Mouse (Mus musculus): ENCODE measurements around the gene Dnaic2. TPM values are rescaled to one million over a fixed set of nuclear protein-coding genes. Genes with fewer than 3 reads are reported as not detected.
A peak's percentile ranks its signal among the peaks of the same experiment; 100 is the strongest.

Gene Dnaic2
- total RNA-seq, 2 experiments from 2014 or later, result 0.99 to 1.8 TPM

DNA sequence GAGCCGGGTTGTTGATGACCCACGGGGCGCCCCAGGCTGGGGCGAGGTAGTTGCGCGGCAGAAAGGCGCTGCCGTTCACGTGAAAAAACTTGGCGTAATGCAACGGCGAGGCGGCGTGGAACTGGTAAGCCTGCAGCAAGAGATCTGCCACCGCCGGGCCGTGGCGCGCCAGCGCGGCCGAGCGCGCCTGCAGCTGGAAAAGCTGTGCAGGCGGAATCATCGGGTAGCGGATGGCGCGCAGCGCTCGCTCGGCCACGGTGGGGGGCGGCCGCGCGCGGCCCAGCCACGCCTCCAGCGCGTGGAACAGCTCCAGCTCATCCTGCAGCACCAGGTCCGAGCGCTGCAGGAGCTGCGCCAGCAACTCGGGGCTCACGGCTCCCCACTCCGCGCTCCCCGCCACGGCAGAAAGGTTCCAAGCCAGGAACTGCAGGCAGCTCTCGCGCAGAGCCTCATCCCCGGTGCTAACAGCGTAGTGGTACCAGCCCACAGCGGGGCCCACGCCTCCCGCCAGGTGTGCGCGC is 64.7 kb downstream of the Dnaic2 start:
- DNase-seq (ENCODE audit: low spot score in 2 of 2), result peak; percentile 57 to 63
- intact Hi-C loops (cut with DNase I), result no loop called here

DNA sequence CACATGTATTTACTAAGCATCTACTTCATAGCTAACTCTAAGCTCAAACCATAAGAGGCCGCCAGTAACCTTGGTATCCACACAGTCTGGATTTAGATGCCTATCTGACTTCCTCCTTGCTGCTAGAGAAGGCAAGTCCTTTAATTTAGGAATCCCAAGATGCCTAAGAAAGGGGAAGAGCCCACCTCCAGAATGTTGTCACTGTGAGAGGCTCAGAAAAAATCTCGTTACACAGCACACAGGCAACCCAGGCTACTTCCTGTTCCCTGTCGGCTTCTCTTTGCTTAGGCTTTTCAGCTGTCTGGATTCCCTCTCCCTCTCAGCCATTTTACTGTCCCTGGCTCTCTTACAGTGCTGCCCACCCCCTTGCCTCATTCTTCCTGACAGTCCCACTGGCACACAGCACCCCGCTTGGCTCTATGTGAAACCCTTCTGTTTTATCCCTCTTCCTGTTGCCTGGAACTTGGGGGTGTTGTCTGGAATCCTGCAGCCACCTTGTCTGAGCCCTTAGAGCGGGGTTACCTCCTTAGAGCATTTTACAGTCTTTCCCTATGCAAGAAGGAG is 65.8 kb downstream of the Dnaic2 start:
- intact Hi-C loops (cut with DNase I), result no loop called here
- peak; percentile 35 to 65 for DNase-seq (ENCODE audit: low spot score in 2 of 2)

DNA sequence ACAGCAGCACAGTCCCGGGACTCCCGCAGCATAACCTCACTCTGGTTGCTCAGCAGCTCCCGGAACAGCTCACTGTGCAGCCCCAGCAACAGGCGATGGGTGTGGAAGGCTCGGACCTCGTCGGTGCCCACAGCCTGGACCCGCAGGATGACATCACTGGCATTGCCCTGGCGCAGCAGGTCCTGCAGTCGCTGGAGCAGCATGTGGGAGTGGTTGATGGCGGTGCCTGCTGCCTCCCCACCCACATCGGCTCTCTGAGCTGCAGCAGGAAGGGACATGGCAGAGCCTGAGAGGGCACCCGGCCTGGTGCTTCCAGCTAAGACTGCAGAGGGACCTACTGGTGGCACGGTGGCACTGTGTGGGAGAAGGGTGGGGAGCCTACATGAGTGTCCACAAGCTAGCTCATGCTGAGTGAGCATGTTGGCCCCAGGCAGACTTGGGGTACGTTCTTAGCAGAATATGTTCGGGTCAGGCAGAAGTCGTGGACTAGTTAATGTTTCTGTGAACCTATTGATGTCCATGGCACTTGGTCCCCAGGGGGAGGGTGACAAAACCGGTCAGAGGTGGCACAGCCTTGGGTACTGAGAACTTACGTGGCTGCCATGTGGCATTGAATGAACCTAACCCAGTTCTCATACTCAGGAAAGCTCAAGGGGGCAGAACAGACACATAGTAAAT is 66.8 kb downstream of the Dnaic2 start:
- intact Hi-C loops (cut with DNase I), result no loop called here
- DNase-seq (ENCODE audit: low spot score in 2 of 2), result no peak

DNA sequence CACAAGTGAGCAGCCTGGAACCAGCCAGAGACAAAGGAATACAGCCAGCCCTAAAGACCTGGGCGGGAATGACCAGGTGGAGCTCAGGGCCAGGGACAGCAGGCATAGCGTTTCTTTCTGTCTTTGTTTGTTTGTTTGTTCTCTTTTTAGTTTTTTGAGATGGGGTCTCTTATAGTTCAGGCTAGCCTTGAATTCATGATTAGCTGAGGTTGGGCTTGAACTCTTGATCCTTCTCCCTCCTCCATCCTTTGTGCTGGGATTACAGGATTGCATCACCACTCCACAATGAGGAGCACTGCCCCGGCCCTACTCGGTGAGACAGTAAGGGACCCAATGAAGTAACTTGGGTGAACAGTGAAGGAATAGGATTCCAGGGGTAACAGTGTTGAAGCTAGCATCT is 67.5 kb downstream of the Dnaic2 start:
- no peak for DNase-seq (ENCODE audit: low spot score in 2 of 2)
- intact Hi-C loops (cut with DNase I), result loop anchor here (5.0 kb wide), 1 partner anchor 118 kb away; no protein-coding TSS in a partner anchor

DNA sequence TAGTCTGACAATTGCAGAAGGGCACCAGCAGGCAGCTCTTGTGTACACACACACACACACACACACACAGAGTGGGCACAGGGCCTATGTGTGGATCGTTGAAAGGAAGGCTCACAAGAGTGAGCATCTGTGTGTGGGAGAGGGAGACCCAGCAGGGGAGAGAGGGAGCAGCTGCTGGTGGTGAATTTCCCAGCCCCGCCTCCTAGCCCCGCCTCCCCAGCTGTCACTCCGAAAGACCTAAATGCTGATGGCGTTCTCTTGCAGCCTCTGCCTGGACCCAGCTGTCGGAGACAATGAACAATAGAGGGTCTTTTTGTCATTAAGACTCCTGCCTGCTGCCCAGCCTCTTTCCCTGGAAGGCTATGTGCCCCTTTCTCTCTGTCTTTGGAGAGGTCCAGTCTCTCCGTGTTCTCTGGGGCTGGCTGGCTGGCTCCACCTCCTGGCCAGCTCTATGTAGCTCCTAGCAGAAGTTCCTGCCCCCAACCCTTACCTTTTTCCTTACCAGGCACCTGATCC is 68.1 kb downstream of the Dnaic2 start:
- peak; percentile 94 to 98 for DNase-seq (ENCODE audit: low spot score in 2 of 2)
- intact Hi-C loops (cut with DNase I), result loop anchor here (5.0 kb wide), 1 partner anchor 117 kb away; no protein-coding TSS in a partner anchor

DNA sequence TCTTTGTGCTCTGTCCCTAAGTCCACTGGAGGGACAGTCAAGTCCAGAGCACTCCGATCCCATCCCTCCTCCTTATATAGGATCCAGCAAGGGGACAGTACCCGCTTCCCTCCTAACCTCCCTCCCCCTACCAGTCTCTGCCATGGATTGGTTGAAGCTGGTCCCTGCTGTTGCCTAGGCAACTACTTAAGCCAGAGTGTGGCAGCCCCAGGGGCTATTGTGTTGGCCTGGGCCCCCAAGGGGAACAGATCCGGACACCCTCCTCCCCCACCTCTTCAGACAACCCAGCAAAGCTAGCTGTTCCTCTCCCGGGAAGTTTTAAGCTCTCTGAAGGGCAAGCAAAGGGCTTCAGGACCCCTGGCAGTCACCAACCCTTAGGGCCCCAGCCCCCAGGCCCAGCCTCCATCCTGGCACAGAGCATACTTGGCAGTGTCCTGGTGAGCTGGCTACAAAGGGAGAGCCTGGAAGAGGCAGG is 68.7 kb downstream of the Dnaic2 start, which contains the start of gene Btbd17:
TSS of gene Btbd17 (minus strand) at position 98 of the 475 bp plus-strand sequence.
- intact Hi-C loops (cut with DNase I), result loop anchor here (5.0 kb wide), 1 partner anchor 116 kb away; no protein-coding TSS in a partner anchor

DNA sequence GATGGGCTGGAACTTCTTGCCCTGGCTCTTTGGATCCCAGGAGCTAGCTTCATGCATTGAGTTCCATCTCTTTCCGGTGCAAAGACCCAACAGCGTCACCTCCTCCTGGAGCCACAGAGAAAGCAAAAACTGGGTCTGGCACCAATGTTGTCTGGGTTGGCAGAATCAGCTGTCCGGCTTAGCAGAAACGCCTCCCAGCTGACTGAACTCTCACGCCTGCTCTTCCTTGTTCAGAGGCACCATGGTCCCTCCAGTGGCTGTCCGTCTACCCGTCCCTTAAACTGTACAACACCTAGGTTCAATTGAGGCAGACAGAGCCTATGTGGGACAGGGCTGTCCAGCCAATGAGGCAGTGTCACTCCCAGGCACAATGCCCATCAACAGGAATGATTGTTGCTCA is 70.0 kb downstream of the Dnaic2 start:
- intact Hi-C loops (cut with DNase I), result loop anchor here (5.0 kb wide), 1 partner anchor 115 kb away; no protein-coding TSS in a partner anchor
- DNase-seq (ENCODE audit: low spot score in 2 of 2), result no peak

More for the DNA sequence above, 68.7 kb downstream of the Dnaic2 start, which contains the start of gene Btbd17:
- DNase-seq (ENCODE audit: low spot score in 2 of 2), result peak; percentile 58 to 77

DNA sequence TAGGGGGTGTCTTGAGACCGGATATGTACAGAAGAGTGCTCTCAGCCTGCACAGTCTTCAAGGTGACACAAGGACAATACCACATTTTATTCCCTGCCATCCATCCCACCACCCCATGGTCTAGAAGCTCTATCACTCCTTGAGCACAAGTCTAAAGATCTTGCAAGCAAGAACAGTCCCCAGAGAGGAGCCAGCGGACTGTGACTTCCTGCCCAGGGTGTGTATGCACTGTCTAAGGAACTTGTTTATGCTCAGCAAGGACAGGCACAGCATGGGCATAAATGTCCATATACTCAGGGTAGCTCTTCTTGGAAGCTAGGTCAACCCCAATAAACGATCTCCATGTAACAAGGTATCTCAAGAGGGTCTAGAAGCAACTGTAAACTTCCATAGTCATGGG is 70.8 kb downstream of the Dnaic2 start:
- DNase-seq (ENCODE audit: low spot score in 2 of 2), result no peak
- intact Hi-C loops (cut with DNase I), result loop anchor here (5.0 kb wide), 1 partner anchor 114 kb away; no protein-coding TSS in a partner anchor

DNA sequence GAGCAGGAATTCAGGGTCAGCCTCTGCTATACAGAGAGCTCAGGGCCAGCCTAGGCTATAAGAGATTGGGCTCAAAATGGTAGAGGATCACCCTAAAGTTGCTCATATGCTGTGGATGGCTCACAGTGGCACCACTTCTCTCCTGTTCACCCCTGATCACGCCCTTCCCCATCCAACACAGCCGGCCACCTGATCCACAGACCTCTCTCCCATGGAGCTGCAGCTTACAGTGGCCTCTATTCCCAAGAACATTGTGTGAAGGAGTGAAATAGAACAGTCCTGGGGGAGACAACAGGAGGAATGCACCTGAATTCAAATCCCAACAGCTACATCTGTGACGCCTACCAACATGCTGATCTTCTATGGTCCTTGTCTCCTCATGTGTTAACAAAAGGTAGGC is 71.4 kb downstream of the Dnaic2 start, which contains the start of gene Gpr142:
TSS of gene Gpr142 (plus strand) at position 301 of the 400 bp plus-strand sequence.
- intact Hi-C loops (cut with DNase I), result loop anchor here (5.0 kb wide), 1 partner anchor 114 kb away; no protein-coding TSS in a partner anchor
- DNase-seq (ENCODE audit: low spot score in 2 of 2), result no peak

DNA sequence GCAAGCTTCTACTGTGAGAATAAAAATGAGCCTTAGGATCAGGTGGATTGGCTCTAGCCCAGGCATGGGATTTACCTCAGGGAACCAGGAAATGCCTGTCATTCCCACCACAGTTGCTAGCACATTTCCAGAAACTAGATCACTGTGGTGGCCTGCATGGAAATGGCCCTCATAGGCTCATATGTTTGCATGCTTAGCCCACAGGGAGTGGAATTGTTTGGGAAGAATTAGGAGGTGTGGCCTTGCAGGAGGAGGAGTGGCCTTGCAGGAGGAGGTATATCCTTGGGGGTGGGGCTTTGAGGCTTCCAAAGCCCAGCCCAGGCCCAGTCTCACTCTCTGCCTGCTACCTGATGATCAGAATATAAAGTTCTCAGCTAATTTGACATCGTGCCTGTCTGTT is 74.7 kb downstream of the Dnaic2 start:
- intact Hi-C loops (cut with DNase I), result no loop called here

DNA sequence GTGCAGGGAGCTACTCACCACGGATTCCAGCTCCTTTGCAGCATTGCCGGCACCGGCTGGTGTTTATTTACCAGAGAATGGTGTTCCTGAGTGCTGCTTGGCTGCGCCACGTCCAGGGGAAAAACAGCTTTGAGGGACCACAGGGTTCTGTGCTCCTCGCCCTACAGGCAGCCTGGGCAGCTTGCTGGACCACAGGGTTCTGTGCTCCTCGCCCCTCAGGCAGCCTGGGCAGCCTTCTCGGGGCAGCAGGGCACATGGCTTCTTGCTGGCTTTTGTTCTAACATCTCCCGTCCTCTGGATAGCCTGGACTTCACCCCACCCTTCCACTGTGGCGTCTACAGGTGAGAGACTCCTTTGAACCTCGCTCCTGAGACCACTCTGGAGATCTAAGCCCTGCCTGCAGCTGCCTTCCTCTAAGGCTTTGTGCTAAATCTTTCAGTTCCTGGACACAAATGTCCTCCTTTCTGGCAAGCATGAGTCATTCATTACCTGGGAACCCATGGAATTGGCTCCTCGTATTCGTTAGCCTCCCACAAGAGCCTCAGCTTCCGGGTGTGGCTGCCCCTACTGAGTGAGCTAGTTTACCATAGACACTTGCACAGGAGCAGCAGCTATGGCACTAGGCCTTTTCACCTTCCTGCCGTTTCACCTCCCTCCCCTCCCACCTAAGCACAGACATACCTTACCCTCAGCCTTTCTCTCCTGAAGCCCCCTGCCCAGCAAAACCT is 75.5 kb downstream of the Dnaic2 start:
- intact Hi-C loops (cut with DNase I), result no loop called here
- DNase-seq (ENCODE audit: low spot score in 2 of 2), result no peak

More for the DNA sequence above, 74.7 kb downstream of the Dnaic2 start:
- DNase-seq (ENCODE audit: low spot score in 2 of 2), result no peak

DNA sequence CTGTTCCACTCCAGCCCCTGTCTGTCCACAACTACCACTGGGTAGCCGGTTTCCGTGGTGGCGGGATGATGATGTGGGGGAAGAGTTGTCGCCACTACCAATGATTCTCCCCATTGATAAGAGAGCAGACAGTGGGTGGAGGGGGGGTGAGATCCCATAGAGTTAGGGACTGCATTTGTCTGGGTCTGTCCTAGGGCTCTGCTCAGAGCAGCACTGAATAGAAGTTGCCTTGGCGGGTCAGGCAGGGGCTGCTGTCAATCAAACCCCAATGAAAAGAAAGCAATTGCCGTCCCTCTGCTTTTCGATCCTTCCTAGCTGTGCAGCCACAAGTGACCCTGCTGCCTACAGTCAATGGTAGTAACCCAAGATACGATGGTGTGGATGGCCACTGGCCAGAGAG is 76.8 kb downstream of the Dnaic2 start:
- DNase-seq (ENCODE audit: low spot score in 2 of 2), result no peak
- intact Hi-C loops (cut with DNase I), result no loop called here

DNA sequence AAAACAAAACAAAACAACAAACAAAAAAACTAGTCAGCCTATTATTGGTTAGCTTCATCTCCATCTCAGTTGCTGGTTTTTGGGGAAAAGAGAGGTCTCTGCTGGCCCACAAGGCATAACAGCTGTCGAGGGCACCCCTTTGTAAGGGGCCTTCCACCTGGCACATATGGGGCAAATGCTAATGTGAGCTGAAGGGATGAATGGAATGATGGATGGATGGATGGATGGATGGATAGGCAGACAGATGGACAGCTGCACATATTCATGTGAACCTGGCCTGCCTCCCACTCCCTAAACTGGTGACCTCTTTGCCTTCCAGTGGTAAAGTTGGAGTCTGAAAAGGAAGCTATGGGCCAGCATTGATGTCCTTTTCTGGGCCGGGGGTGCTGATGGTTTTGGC is 79.8 kb downstream of the Dnaic2 start:
- intact Hi-C loops (cut with DNase I), result no loop called here
- no peak for DNase-seq (ENCODE audit: low spot score in 2 of 2)

Other genes with a start within 250 kb of the Dnaic2 start
- gene Rpl38, start 58.9 kb upstream of the Dnaic2 start, total RNA-seq (2021), result 100 to 1,000 TPM; 737 to 799 TPM
- 10 to 100 TPM; 24.0 to 24.6 TPM for gene Ttyh2, start 52.0 kb upstream of the Dnaic2 start, total RNA-seq (2021)
- 10 to 100 TPM in 1 of 2 experiments, 1 to 10 TPM in 1; 8.8 to 11.2 TPM for gene Kif19a, start 38.0 kb downstream of the Dnaic2 start, total RNA-seq (2021)
- 10 to 100 TPM; 38.4 to 38.6 TPM for gene Btbd17, start 68.5 kb downstream of the Dnaic2 start, total RNA-seq (2021)
- not detected for gene Gpr142, start 71.5 kb downstream of the Dnaic2 start, total RNA-seq (2021)
- gene Gprc5c, start 123.7 kb downstream of the Dnaic2 start, total RNA-seq (2021), result 1 to 10 TPM; 4.0 to 4.6 TPM
- gene Cd300a, start 162.6 kb downstream of the Dnaic2 start, total RNA-seq (2021), result under 1 TPM; 0.51 to 0.68 TPM
- gene Cd300lb, start 207.0 kb downstream of the Dnaic2 start, total RNA-seq (2021), result not detected
- not detected for gene Cd300c, start 241.7 kb downstream of the Dnaic2 start, total RNA-seq (2021)

All from left cerebral cortex, postnatal 14 days (tissue).